Mouse (Mus musculus) kidney, embryonic 14.5 days (tissue): ENCODE results near the gene Mcm7. TPM values are rescaled to one million over a fixed set of nuclear protein-coding genes. Genes with fewer than 3 reads are reported as not detected.

ENCODE experiments used
- ATAC-seq: fragments of 200-750 bp; cut with Nextera tagmentation; 2 replicates; pipeline ENCODE4 v1.8.0; 2017; ENCODE audit warnings: moderate number of reproducible peaks, mild to moderate bottlenecking, moderate TSS enrichment, moderate library complexity; ENCODE audit not compliant: low FRiP score, low TSS enrichment
- H3K27ac ChIP-seq: fragments of 300-500 bp; sonication (generic); 2 replicates; pipeline ENCODE4 v1.5.1; 2014; ENCODE audit warnings: low read depth, mild to moderate bottlenecking, low read length, moderate library complexity, mixed read lengths
- H3K27me3 ChIP-seq: fragments of 300-500 bp; sonication (generic); 2 replicates; pipeline ENCODE4 v1.6.1; 2014; ENCODE audit warnings: mild to moderate bottlenecking, low read length; ENCODE audit not compliant: control insufficient read depth, insufficient read depth
- H3K36me3 ChIP-seq: fragments of 300-500 bp; sonication (generic); 2 replicates; pipeline ENCODE4 v1.6.1; 2014; ENCODE audit warnings: low read length, mixed read lengths; ENCODE audit not compliant: control insufficient read depth, insufficient read depth
- H3K4me1 ChIP-seq: fragments of 300-500 bp; sonication (generic); 2 replicates; pipeline ENCODE4 v1.6.1; 2014; ENCODE audit warnings: low read length, mixed read lengths; ENCODE audit not compliant: control insufficient read depth, insufficient read depth
- H3K4me2 ChIP-seq: fragments of 300-500 bp; sonication (generic); replicated peaks from 2 replicates; pipeline ENCODE4 v1.6.1; 2014; ENCODE audit warnings: low read depth, mild to moderate bottlenecking, low read length
- H3K4me3 ChIP-seq: fragments of 300-500 bp; sonication (generic); 2 replicates; pipeline ENCODE4 v1.5.1; 2014; ENCODE audit warnings: mild to moderate bottlenecking, low read length
- H3K9ac ChIP-seq: fragments of 300-500 bp; sonication (generic); 2 replicates; pipeline ENCODE4 v1.6.1; 2014; ENCODE audit warnings: low read depth, mild to moderate bottlenecking, low read length, moderate library complexity
- H3K9me3 ChIP-seq: fragments of 300-500 bp; sonication (generic); 2 replicates; pipeline ENCODE4 v1.6.1; 2016; ENCODE audit warnings: low read length; ENCODE audit not compliant: control insufficient read depth
- WGBS: fragments of 180-500 bp; shearing (Covaris S2); extraction: QIAGEN DNeasy Blood & Tissue Kit; methylation state at CpG from one replicate; pipeline ENCODE4 v1.1.7; 2014; 5-methylcytosine and 5-hydroxymethylcytosine counted together
- microRNA counts: library from miRNA; unstranded; fragments of <30 nt; microRNA quantifications from one replicate; lab custom pipeline; 2017
- microRNA-seq: library from miRNA; unstranded; fragments of <30 nt; microRNA quantifications from one replicate; pipeline ENCODE4, GENCODE M21; 2016
- polyA plus RNA-seq: library from polyadenylated mRNA; unstranded; fragments of >200 nt; fragmentation: Nextera tagmentation; extraction: Ambion mirVana; gene quantifications from 2 replicates; pipeline ENCODE4 v1.2.1, GENCODE M21; 2014

Mcm7 gene
- polyA plus RNA-seq, 1 experiment from 2014 or later = 241 TPM

GRCm38 (mm10) chr5:138132425-138133064 is 39.7 kb downstream of the Mcm7 start:
- Histone ChIP-seq H3K36me3 (peaks cover 70% of the 10 kb centered on the region), H3K9me3 (no peaks in the 10 kb centered on the region), H3K4me1 (no peaks in the 10 kb centered on the region), H3K4me3 (no peak overlapping the region), H3K27me3 (no peaks in the 10 kb centered on the region), H3K9ac (no peak overlapping the region), H3K27ac (no peak overlapping the region), H3K4me2 (no peak overlapping the region)
- no peak for ATAC-seq
- WGBS = 66% methylated on average over 5 of the region's 5 CpGs

DNA sequence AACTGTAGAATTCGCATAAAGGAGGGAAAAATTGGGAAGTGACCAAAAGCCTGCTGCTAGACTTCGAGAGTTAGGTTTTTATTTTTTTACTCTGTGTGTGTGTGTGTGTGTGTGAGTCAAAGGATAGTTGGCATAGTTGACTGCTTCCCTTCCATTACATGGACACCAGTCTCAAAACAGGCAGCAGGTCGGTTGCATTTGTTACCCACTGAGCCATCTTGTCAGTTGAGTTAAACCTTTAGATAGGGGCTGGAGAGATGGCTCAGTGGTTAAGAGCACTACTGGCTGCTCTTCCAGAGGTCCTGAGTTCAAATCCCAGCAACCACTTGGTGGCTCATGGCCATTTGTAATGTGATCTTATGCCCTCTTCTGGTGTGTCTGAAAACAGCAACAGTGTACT is 54.2 kb downstream of the Mcm7 start:
- Histone ChIP-seq H3K9ac (peak overlapping the region; percentile 66; the same call in 1 of the 2 replicates), H3K9me3 (no peaks in the 10 kb centered on the region), H3K4me2 (peak overlapping the region; percentile 47), H3K27me3 (no peaks in the 10 kb centered on the region), H3K36me3 (peaks cover 6% of the 10 kb centered on the region; the same call in 1 of the 2 replicates), H3K27ac (no peak overlapping the region; the same call in 1 of the 2 replicates), H3K4me3 (peak overlapping the region; percentile 52), H3K4me1 (peaks cover 4% of the 10 kb centered on the region; the same call in 1 of the 2 replicates)
- no peak for ATAC-seq
- 72% methylated on average over 3 of the region's 3 CpGs for WGBS

DNA sequence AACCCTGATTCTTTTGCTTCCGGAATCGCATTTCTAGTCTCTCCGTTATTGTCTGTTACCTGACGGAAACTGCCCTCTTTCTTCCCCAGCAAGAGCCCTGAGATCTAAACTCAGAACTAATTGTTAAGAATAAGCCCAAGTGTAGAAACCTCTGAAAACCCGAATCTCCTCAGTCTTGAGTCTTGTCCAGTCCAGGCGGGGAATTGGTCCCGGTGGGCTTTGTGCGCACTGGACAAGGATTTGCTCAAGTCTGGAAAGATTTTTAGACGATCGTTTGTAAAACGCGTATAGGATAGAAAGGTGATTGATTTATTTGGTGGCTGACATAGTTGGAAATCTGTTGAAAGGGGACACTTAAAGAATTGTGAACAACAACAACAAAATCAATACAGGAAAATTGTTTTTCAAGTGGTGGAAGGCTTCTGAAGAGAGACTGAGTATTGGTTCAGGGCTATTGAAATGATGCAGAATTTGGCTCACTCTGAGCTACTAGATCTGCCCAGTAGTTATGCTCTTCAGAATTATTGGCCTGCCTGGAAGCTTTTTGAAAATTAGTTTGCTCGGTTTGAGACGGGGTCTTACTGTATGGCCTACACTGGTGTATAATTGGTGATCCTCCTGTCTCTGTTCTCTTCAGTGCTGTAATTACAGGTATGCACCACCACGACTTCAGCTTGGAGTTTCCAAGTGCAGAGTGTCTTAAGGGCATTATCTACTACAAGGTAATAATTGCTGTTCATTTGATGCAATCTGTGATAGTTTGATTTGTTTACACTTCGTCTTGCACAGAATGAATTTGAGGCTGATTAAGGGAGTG is 54.8 kb downstream of the Mcm7 start:
- Histone ChIP-seq H3K4me1 (peaks cover 4% of the 10 kb centered on the region; the same call in 1 of the 2 replicates), H3K36me3 (peaks cover 6% of the 10 kb centered on the region; the same call in 1 of the 2 replicates), H3K9me3 (no peaks in the 10 kb centered on the region), H3K4me3 (peak overlapping the region; percentile 52), H3K9ac (peak overlapping the region; percentile 66), H3K27me3 (no peaks in the 10 kb centered on the region), H3K4me2 (peak overlapping the region; percentile 47), H3K27ac (peak overlapping the region; percentile 85)
- peak; percentile 36; the same call in 1 of the 2 replicates for ATAC-seq
- WGBS = 5% methylated on average over 16 of the region's 16 CpGs

DNA sequence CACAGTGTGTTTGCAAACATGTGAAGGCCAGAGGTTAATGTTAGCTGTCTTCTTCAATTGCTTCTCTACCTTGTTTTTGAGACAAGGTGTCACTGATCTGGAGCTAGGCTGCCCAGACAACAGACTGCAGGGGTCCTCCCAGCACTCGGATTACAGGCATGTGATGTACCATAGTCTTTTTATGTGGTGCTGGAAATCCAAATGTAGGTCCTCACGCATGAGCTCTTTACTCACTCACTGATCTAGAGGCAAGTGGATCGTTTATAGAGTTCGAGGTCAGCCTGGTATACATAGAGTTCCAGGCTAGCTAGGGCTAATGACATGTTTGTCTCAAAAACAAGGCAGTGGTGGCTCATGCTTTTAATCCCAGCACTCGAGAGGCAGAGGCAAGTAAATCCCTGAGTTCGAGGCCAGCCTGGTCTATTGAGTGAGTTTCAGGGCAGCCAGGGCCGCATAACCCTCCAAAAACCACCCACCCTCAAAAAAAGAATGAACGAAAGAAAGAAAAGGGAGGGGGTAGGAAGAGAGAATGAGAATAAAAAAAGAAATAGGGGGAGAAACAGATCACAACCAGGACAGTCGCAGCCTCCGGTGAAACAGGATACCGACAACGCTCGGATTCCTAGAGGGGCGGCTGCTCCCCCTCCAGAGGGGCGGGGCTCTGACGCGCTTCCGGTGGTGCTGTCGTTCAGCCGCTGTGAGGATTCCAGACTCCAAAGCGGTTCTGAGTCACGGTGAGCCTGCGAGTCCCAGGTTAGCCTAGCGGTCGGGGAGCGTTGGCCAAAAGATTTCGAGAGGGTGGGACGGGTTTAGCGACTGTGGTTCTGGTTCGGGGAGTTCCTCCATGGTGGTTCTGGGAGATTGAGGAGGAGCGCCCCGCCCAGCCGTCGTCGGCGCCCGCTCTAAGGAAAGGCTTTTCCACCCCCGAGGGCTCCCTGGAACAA is 55.7 kb downstream of the Mcm7 start, which contains the start of gene Zscan21:
Gene Zscan21, plus strand, starts transcription at position 649 of the 944 bp plus-strand sequence.
- Histone ChIP-seq H3K4me3 (peak within 1 kb of the TSS; percentile 52), H3K4me1 (peaks cover 4% of the 10 kb centered on the region; the same call in 1 of the 2 replicates), H3K27me3 (no peaks in the 10 kb centered on the region), H3K9me3 (no peaks in the 10 kb centered on the region), H3K27ac (peak within 1 kb of the TSS; percentile 85), H3K36me3 (peaks cover 6% of the 10 kb centered on the region; the same call in 1 of the 2 replicates), H3K4me2 (peak within 1 kb of the TSS; percentile 49), H3K9ac (peak within 1 kb of the TSS; percentile 66)
- WGBS = 7% methylated on average over 38 of the region's 38 CpGs
- ATAC-seq = peak; percentile 96

MicroRNAs encoded within 50 kb of the gene (microRNA counts, 519-probe panel; counts per million panel counts)
- microRNA mmu-miR-106b (lab: Ali Mortazavi, UCI) = 7,026 counts per million, percentile 75 among the panel's probes with 10 or more counts
- microRNA mmu-miR-25 (lab: Ali Mortazavi, UCI) = 9,594 counts per million, percentile 95 among the panel's probes with 10 or more counts
- microRNA mmu-miR-93 (lab: Ali Mortazavi, UCI) = 7,329 counts per million, percentile 79 among the panel's probes with 10 or more counts

Small RNA genes lying within 50 kb of the gene (microRNA-seq; reads per million reads assigned to microRNA genes)
- gene Mir106b = 8,144 reads per million, percentile 94 among the genes with 10 or more reads in this experiment
- 990 reads per million, percentile 78 among the genes with 10 or more reads in this experiment for gene Mir25
- 10,412 reads per million, percentile 95 among the genes with 10 or more reads in this experiment for gene Mir93

Other genes with a start within 250 kb of the Mcm7 start
- not detected in 2 replicates for gene Gjc3, start 209.3 kb downstream of the Mcm7 start, polyA plus RNA-seq
- not detected in 2 replicates for gene Azgp1, start 190.9 kb downstream of the Mcm7 start, polyA plus RNA-seq
- gene Smok3a, start 151.2 kb downstream of the Mcm7 start, polyA plus RNA-seq = not detected in 2 replicates
- gene Smok3b, start 151.0 kb downstream of the Mcm7 start, polyA plus RNA-seq = not detected in 2 replicates
- gene Smok3c, start 119.2 kb downstream of the Mcm7 start, polyA plus RNA-seq = not detected in 2 replicates
- gene Zkscan1, start 87.3 kb downstream of the Mcm7 start, polyA plus RNA-seq = 16.5 and 33.7 TPM in 2 replicates
- gene Zscan21, start 55.5 kb downstream of the Mcm7 start, polyA plus RNA-seq = 52.6 and 65.1 TPM in 2 replicates
- gene Zfp113, start 16.7 kb downstream of the Mcm7 start, polyA plus RNA-seq = 13.4 and 26.1 TPM in 2 replicates
- 253 and 294 TPM in 2 replicates for gene Cops6, start 11.4 kb downstream of the Mcm7 start, polyA plus RNA-seq
- gene Ap4m1, start 420 bp downstream of the Mcm7 start, polyA plus RNA-seq = 18.1 and 22.6 TPM in 2 replicates
- 80.9 and 109 TPM in 2 replicates for gene Taf6, start 15.0 kb upstream of the Mcm7 start, polyA plus RNA-seq
- gene Cnpy4, start 15.1 kb upstream of the Mcm7 start, polyA plus RNA-seq = 57.8 and 61.5 TPM in 2 replicates
- gene Mblac1, start 21.9 kb upstream of the Mcm7 start, polyA plus RNA-seq = 9.7 and 10.2 TPM in 2 replicates
- gene Nxpe5, start 53.5 kb upstream of the Mcm7 start, polyA plus RNA-seq = 0.07 TPM in 1 of 2 replicates, not detected in the other
- 47.7 and 66.4 TPM in 2 replicates for gene Lamtor4, start 83.1 kb upstream of the Mcm7 start, polyA plus RNA-seq
- gene BC037034, start 91.6 kb upstream of the Mcm7 start, polyA plus RNA-seq = 5.4 and 6.8 TPM in 2 replicates
- 2.4 and 3.3 TPM in 2 replicates for gene Gal3st4, start 100.4 kb upstream of the Mcm7 start, polyA plus RNA-seq
- gene Gm43720, start 107.5 kb upstream of the Mcm7 start, polyA plus RNA-seq = not detected in 2 replicates
- gene Gpc2, start 107.6 kb upstream of the Mcm7 start, polyA plus RNA-seq = 5.1 and 7.9 TPM in 2 replicates
- 3.1 and 4.5 TPM in 2 replicates for gene Stag3, start 107.8 kb upstream of the Mcm7 start, polyA plus RNA-seq
- not detected in 2 replicates for gene Pvrig, start 169.5 kb upstream of the Mcm7 start, polyA plus RNA-seq